Mouse (Mus musculus) C2C12 (cell line): ENCODE results near the gene Hsd11b2.

Experiments used
- CTCF ChIP-seq: IDR thresholded peaks from one replicate; pipeline ENCODE4 v1.5.1; 2011; ENCODE audit not compliant: control insufficient read depth, insufficient read depth, insufficient read length
- FOSL1 ChIP-seq: IDR thresholded peaks from one replicate; pipeline ENCODE4 v1.8.0; 2011; ENCODE audit warnings: mild to moderate bottlenecking, low read length; ENCODE audit not compliant: poor library complexity, insufficient read depth, severe bottlenecking
- MAX ChIP-seq: IDR thresholded peaks from one replicate; pipeline ENCODE4 v1.6.1; 2011; ENCODE audit warnings: mild to moderate bottlenecking, control low read depth
- MYOG ChIP-seq: IDR thresholded peaks from one replicate; pipeline ENCODE4 v1.6.1; 2011; ENCODE audit not compliant: control insufficient read depth, insufficient read length; ENCODE audit errors: extremely low read depth

DNA sequence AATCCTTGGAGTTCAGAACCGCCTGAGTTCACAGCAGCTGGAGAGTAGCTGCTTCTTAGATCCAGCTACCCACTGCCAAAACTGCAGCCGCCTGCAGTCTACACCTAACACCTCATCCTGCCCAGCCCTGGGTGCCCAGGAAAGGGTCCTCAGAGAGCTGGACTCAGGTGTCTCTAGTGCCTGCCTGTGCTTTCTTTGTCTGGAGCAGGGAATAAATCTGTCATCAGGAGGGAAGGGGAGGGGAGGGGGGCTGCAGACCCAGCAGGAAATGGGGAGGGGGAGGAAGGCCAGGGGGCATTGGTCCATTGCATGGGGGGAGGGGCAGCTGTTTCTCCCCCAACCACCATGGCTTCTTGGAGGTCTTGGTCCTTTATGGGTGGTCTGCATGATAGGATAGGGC lies 1.0 kb downstream of the Hsd11b2 start:
- no peak for TF ChIP-seq CTCF
- TF ChIP-seq FOSL1, result no peak
- TF ChIP-seq MYOG, result no peak
- TF ChIP-seq MAX, result no peak
